Mouse (Mus musculus): ENCODE results near the gene Med16. TPM values are rescaled to one million over a fixed set of nuclear protein-coding genes. Genes with fewer than 3 reads are reported as not detected.

The Med16 gene
- polyA plus RNA-seq (2012; rRNA removed), result 11.6 and 12.7 TPM in 2 replicates

DNA sequence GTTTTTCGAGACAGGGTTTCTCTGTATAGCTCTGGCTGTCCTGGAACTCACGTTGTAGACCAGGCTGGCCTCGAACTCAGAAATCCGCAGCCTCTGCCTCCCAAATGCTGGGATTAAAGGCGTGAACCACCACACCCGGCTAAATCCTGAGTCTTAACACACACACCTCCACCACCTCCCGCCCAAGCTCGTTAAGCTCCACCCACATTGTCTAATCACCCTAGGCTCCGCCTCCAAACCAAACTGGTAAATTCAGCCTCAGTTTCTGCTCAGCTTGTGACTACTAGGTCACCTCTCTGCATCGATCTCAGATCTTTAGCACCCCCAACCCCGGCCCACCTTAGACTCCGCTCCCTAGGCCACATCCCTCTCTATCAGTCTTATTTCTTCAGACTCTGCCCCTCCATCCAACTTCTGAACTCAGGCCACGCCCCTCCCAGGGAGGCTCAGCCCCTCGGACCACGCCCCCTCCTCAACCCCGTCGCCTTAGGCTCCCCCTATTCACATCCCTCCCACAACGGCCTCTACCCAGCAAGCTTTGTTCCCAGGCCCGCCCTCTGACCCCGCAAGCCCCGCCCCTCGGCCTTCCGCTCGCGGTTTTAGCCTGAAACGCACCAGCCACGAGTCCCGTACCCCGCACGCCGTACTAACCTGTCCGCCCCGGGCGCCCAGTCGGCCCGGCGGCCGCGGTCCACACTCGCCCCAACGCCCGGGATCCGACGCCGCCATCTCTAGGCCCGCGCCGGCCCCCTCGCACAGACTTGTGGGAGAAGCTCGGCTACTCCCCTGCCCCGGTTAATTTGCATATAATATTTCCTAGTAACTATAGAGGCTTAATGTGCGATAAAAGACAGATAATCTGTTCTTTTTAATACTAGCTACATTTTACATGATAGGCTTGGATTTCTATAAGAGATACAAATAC, at the start of gene Med16:
TSS of gene Med16 (minus strand) at position 757 of the 925 bp plus-strand sequence.

DNA sequence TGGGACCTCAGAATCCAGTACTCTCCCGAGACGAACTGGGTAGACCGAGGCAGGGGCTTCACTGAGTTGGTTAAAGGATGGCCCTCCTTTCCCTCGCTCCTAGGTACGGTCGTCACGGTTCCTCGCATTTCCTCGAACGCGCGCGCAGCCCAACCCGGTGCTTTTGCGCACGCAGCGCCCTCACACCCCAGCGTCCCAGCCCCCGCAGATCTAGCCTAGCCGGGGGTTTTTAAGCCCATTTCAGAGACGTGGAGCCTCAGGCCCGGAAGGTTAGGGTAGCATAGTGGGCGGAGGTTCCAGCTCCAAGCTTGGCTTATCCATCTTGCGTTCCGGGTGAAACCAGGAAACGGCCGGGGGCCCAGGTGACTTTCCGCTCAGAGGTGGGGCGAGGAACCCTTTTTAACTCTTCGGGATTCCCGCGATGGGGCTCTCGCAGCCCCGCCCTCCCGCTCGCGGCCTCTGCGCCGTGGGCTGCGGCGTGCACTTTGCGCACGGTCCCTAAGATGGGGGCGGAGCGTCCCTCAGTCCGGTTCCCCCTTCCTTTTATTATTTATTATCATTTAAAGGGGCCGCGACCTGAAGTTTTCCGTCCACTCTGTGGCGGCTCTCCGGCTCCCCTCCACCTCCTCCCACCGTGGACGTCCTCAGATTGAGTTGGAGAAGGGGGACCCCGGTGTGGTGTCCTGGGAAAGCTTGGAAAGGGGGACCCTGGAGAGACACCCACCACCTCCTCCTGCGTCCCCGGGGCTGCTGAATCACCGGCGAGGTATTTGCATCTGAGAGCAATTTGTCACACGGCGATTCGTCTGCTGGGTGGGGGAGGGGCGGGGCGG, 18.0 kb upstream of the Med16 start, which contains the start of gene Arid3a:
TSS of gene Arid3a (plus strand) at position 553 of the 833 bp plus-strand sequence.

DNA sequence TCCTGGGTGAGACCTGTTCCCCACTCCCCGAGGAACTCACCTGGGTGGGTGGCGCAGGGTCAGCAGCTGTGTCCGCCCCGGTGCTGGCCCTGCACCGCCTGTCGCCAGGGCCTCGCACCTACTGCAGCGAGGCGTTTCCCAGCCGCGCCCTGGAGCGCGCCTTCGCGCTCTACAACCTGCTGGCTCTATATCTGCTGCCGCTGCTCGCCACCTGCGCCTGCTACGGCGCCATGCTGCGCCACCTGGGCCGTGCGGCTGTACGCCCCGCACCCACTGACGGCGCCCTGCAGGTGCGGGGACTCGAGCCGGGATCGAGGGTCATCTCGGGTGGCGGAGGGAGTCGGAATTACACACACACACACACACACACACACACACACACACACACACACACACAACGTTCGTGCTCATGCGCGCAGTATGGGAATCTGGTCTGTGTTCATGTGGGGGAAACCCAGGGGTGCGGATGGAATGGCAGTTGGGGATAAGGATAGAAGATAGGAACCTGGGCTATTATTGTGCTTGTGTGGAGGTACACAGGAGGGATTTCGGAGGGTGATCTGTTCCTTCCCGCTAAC, 12.3 kb upstream of the Med16 start, which contains the start of gene R3hdm4:
TSS of gene R3hdm4 (minus strand) at position 251 of the 578 bp plus-strand sequence.

DNA sequence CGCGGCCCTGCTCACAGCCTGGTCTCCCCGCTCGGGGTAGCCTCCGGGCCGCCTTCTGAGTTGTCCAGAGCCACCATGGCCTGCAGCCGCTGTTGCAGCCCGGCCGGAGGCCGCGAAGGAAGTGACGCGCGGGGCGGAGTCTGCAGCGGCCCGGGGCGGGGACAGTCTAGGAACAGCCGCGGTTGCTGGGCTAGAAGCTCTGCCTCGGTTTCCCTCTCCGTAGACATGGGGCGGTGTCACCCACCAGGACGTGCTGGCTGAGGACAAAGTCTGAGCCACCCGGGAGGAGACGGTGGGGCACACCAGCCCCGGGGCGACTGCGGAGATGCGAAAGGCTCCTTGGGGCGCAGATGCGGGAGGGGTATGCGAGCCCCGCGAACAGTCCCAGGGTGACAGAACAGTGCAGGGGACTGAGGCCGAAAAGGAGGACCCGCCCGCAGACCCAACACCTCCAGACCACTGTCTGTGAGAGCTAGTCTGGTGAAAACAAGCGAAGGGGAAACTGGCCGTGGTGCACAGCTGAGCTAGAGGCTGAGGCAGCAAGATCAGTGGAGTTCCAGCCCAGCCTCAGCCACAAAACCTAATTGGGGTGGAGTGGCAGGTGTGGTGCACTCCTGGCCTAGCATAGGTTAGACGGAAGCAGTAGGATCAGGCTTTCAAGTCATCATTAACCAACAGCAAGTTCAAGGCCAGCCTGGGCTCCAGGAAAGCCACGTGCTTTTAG, 8.2 kb upstream of the Med16 start, which contains the start of gene Kiss1r:
TSS of gene Kiss1r (plus strand) at position 164 of the 724 bp plus-strand sequence.

DNA sequence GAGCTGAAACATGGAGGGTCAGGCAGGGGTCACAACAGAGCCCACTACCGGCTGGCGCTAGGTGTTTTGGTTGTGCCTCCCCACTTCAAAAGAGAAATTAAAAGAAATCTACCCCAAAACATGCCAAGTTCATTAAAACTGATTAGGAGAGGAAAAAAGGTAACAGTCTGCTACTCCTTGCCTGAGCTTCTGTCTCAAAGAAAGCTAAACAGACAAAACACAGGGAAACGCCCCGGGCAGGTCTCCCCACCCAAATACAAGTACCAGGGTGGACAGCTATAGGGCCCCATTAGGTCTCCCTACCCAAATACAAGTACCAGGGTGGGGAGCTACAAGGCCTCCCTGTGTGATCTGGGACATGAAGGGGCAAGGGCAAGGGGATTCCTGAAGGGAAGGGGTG, 1.8 kb upstream of the Med16 start, which contains the start of gene Gm26602:
TSS of gene Gm26602 (plus strand) at position 301 of the 400 bp plus-strand sequence.

DNA sequence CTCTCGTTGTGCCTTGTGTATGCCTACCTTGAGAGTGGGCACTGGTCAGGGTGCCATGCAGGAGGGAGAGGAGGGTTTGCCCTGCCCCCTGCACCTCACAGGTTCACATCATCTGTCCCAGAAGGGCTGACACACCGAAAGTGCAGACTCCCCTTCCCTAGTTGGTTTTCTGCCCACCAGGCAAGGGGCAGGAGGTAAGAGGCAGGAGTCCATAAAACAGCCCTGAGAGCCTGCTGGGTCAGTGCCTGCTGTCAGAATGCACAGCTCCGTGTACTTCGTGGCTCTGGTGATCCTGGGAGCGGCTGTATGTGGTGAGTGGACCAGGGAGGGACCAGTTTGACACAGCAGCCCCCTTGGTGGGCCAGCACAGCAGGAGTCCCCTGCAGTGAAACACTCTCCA, 18.1 kb downstream of the Med16 start, which contains the start of gene Cfd:
TSS of gene Cfd (plus strand) at position 184 of the 400 bp plus-strand sequence.

DNA sequence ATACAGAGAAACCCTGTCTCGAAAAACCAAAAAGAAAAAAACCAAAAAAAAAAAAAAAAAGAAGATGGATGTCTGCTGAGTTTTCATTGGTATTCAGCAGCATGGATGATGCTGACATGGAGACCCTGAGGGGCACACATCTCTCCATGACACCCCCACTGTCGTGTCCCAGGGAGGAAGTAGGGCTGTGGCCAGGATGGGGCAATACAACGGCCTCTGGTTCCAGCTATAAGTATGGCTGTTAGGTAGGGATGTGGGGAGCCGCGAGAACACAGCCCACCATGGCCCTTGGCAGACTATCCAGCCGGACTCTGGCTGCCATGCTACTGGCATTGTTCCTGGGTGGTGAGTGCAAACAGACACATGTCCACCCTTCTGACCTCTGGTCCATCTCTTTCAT, 22.7 kb downstream of the Med16 start, which contains the start of gene Elane:
TSS of gene Elane (plus strand) at position 194 of the 400 bp plus-strand sequence.

DNA sequence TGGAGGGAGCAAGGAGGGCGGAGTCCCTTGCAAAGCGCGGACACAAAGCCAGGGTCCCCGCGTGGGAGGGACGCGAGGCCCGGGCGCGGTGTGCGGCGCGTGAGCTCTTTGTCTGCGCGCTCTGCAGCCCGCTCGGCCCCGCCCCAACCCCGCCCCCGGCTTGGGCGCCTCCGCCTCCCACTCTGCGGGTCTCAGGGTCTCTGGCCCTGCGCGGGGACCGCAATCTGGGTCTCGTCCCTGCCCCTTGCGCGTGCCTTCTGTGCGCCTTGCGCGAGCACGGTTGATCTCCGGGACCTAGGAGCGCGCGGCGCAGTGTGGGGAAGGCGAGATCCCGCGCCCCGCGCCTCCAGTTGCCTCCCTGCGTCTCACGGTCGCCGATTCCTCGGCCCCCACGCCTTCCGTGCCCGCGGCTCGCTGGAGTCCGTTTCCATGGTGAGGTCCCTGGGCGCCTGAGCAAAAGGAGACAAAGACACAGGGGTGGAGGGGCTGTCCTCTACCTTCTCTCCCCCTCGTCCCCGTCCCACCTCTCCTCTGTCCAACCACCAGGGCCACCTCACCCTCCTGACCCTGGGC, 34.3 kb downstream of the Med16 start, which contains the start of the genes Prtn3 and Plppr3:
TSS of gene Prtn3 (plus strand) at position 187 of the 573 bp plus-strand sequence.
TSS of gene Plppr3 (minus strand) at position 345 of the 573 bp plus-strand sequence.

DNA sequence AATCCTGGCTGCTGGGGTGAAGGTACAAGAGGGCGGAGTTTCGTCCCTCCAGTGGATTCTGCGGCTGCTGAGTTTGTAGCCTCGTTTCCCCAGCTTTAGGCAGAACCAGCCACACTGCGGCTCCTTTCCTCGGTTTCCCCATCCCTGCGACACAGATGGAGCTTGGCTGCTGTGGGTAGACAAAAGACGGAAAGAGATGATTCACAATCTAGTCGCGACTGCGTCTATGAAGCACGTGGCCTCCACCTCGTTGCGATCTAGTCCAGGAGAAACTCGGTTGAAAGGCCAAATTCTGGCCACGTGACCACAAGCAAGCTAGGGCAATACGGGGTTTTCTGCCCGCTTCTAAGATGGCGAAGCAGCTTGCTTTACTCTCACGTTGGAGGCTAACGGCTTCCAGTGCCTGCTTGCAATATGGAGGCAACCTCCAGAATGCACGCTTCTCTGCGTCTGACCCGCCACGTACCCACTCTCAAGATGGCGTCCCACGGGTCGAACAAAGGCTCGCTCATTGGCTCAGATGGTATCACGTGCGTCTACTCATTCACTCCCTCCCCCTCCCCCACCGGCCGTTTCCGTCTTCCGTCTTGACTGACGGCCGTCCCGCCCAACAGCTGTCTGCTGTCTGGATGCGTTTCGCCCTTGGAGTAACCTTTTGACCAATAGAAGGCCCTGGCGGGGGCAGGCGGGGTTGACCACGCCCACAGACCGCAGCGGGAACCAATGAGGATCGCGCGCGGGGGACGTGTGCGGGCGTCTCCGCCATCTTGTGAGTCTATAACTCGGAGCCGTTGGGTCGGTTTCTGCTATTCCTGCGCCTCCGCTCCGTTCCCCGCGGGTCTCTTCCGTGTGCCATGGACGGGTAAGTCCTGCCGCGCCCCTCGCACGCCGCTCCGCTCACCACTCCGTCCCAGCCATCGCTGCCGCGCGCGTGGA, 54.6 kb downstream of the Med16 start, which contains the start of gene Ptbp1:
TSS of gene Ptbp1 (plus strand) at position 568 of the 936 bp plus-strand sequence.

Other genes with a start within 250 kb of the Med16 start
- gene Madcam1, start 244.4 kb downstream of the Med16 start, polyA plus RNA-seq (2012; rRNA removed), result 0.08 and 0.18 TPM in 2 replicates
- 14.3 and 15.9 TPM in 2 replicates for gene Tpgs1, start 239.6 kb downstream of the Med16 start, polyA plus RNA-seq (2012; rRNA removed)
- 75.1 and 80.8 TPM in 2 replicates for gene Cdc34, start 226.7 kb downstream of the Med16 start, polyA plus RNA-seq (2012; rRNA removed)
- gene Gzmm, start 219.9 kb downstream of the Med16 start, polyA plus RNA-seq (2012; rRNA removed), result 0.06 and 0.12 TPM in 2 replicates
- gene Bsg, start 204.4 kb downstream of the Med16 start, polyA plus RNA-seq (2012; rRNA removed), result 793 and 830 TPM in 2 replicates
- 0.08 and 0.09 TPM in 2 replicates for gene Hcn2, start 192.3 kb downstream of the Med16 start, polyA plus RNA-seq (2012; rRNA removed)
- gene Polrmt, start 162.3 kb downstream of the Med16 start, polyA plus RNA-seq (2012; rRNA removed), result 13.3 and 17.5 TPM in 2 replicates
- not detected in 2 replicates for gene Fgf22, start 153.8 kb downstream of the Med16 start, polyA plus RNA-seq (2012; rRNA removed)
- 36.8 and 38.6 TPM in 2 replicates for gene Rnf126, start 142.0 kb downstream of the Med16 start, polyA plus RNA-seq (2012; rRNA removed)
- gene Fstl3, start 131.7 kb downstream of the Med16 start, polyA plus RNA-seq (2012; rRNA removed), result 2.6 TPM in 2 replicates
- 3.3 and 4.4 TPM in 2 replicates for gene Prss57, start 118.0 kb downstream of the Med16 start, polyA plus RNA-seq (2012; rRNA removed)
- 4.8 and 5.8 TPM in 2 replicates for gene Palm, start 115.4 kb downstream of the Med16 start, polyA plus RNA-seq (2012; rRNA removed)
- gene Misp, start 87.9 kb downstream of the Med16 start, polyA plus RNA-seq (2012; rRNA removed), result 0.59 and 0.99 TPM in 2 replicates
- 104 and 111 TPM in 2 replicates for gene Ptbp1, start 54.5 kb downstream of the Med16 start, polyA plus RNA-seq (2012; rRNA removed)
- 200 and 257 TPM in 2 replicates for gene Prtn3, start 34.4 kb downstream of the Med16 start, polyA plus RNA-seq (2012; rRNA removed)
- gene Plppr3, start 34.3 kb downstream of the Med16 start, polyA plus RNA-seq (2012; rRNA removed), result 5.6 and 9.0 TPM in 2 replicates
- 103 and 130 TPM in 2 replicates for gene Elane, start 22.7 kb downstream of the Med16 start, polyA plus RNA-seq (2012; rRNA removed)
- gene Cfd, start 18.1 kb downstream of the Med16 start, polyA plus RNA-seq (2012; rRNA removed), result 0.08 and 0.12 TPM in 2 replicates
- not detected in 2 replicates for gene Gm26602, start 1.9 kb upstream of the Med16 start, polyA plus RNA-seq (2012; rRNA removed)
- 0.65 and 0.86 TPM in 2 replicates for gene Kiss1r, start 8.0 kb upstream of the Med16 start, polyA plus RNA-seq (2012; rRNA removed)
- gene R3hdm4, start 12.3 kb upstream of the Med16 start, polyA plus RNA-seq (2012; rRNA removed), result 31.9 and 40.7 TPM in 2 replicates
- 8.4 and 10.3 TPM in 2 replicates for gene Arid3a, start 18.1 kb upstream of the Med16 start, polyA plus RNA-seq (2012; rRNA removed)
- 18.3 and 20.3 TPM in 2 replicates for gene Wdr18, start 51.2 kb upstream of the Med16 start, polyA plus RNA-seq (2012; rRNA removed)
- gene Grin3b, start 61.8 kb upstream of the Med16 start, polyA plus RNA-seq (2012; rRNA removed), result not detected in 2 replicates
- 66.7 and 79.1 TPM in 2 replicates for gene Tmem259, start 75.4 kb upstream of the Med16 start, polyA plus RNA-seq (2012; rRNA removed)
- gene Cnn2, start 79.7 kb upstream of the Med16 start, polyA plus RNA-seq (2012; rRNA removed), result 28.0 and 28.2 TPM in 2 replicates
- 6.1 and 7.9 TPM in 2 replicates for gene Abca7, start 87.6 kb upstream of the Med16 start, polyA plus RNA-seq (2012; rRNA removed)
- gene Arhgap45, start 107.7 kb upstream of the Med16 start, polyA plus RNA-seq (2012; rRNA removed), result 23.6 and 31.2 TPM in 2 replicates
- 79.7 and 92.0 TPM in 2 replicates for gene Polr2e, start 130.9 kb upstream of the Med16 start, polyA plus RNA-seq (2012; rRNA removed)
- 324 and 335 TPM in 2 replicates for gene Gpx4, start 138.2 kb upstream of the Med16 start, polyA plus RNA-seq (2012; rRNA removed)
- gene Sbno2, start 196.6 kb upstream of the Med16 start, polyA plus RNA-seq (2012; rRNA removed), result 10.4 and 13.9 TPM in 2 replicates
- gene Stk11, start 206.9 kb upstream of the Med16 start, polyA plus RNA-seq (2012; rRNA removed), result 63.7 and 77.6 TPM in 2 replicates
- 289 and 291 TPM in 2 replicates for gene Atp5d, start 229.7 kb upstream of the Med16 start, polyA plus RNA-seq (2012; rRNA removed)
- 0.83 and 0.97 TPM in 2 replicates for gene Cbarp, start 231.9 kb upstream of the Med16 start, polyA plus RNA-seq (2012; rRNA removed)
- 9.9 and 11.3 TPM in 2 replicates for gene Midn, start 239.3 kb upstream of the Med16 start, polyA plus RNA-seq (2012; rRNA removed)

Measured in liver, embryonic 18 days (tissue).